Mouse (Mus musculus): ENCODE measurements around the gene Optn. TPM values are rescaled to one million over a fixed set of nuclear protein-coding genes. Genes with fewer than 3 reads are reported as not detected.
"Not testable (repeated sequence)": the region's sequence is repeated elsewhere in the genome, so short reads cannot be mapped to it uniquely, and the experiment has no call there.

Optn gene
- polyA plus RNA-seq, 1 experiment from 2014 or later, result 17.0 TPM

GRCm38 (mm10) chr2:5097786-5098445 lies 34.1 kb upstream of the Optn start:
- Histone ChIP-seq H3K9ac (ENCODE audit: low read length) (peak overlapping the region; percentile 28), H3K4me1 (replicated peaks; ENCODE audit: control insufficient read depth, insufficient read depth) (no peaks in the 10 kb centered on the region), H3K9me3 (ENCODE audit: control insufficient read depth, low read length) (no peaks in the 10 kb centered on the region), H3K36me3 (ENCODE audit: control insufficient read depth, insufficient read depth, low read length) (no peaks in the 10 kb centered on the region), H3K4me2 (replicated peaks; ENCODE audit: low read depth) (peak overlapping the region; percentile 21), H3K27ac (replicated peaks) (no peak overlapping the region), H3K4me3 (ENCODE audit: low read depth, low read length) (no peak overlapping the region), H3K27me3 (ENCODE audit: control insufficient read depth, insufficient read depth, low read length) (no peaks in the 10 kb centered on the region)
- TF ChIP-seq CTCF (IDR thresholded peaks at IDR 0.05; ENCODE audit: low read depth), result no peak
- no peak for TF ChIP-seq EP300 (optimal IDR thresholded peaks at IDR 0.05)
- WGBS, result 28% methylated on average over 20 of the region's 20 CpGs
- DNase-seq (ENCODE audit: low spot score) (no peak), ATAC-seq (ENCODE audit: low FRiP score, low TSS enrichment) (no peak)

GRCm38 (mm10) chr2:5095316-5095715 lies 31.5 kb upstream of the Optn start:
- 10% methylated on average over 1 of the region's 1 CpGs for WGBS
- Histone ChIP-seq H3K27me3 (ENCODE audit: control insufficient read depth, insufficient read depth, low read length) (no peaks in the 10 kb centered on the region), H3K9ac (ENCODE audit: low read length) (no peak overlapping the region), H3K4me2 (replicated peaks; ENCODE audit: low read depth) (no peak overlapping the region), H3K36me3 (ENCODE audit: control insufficient read depth, insufficient read depth, low read length) (no peaks in the 10 kb centered on the region), H3K27ac (replicated peaks) (no peak overlapping the region), H3K4me1 (replicated peaks; ENCODE audit: control insufficient read depth, insufficient read depth) (no peaks in the 10 kb centered on the region), H3K9me3 (ENCODE audit: control insufficient read depth, low read length) (no peaks in the 10 kb centered on the region), H3K4me3 (ENCODE audit: low read depth, low read length) (no peak overlapping the region)
- DNase-seq (ENCODE audit: low spot score) (no peak), ATAC-seq (ENCODE audit: low FRiP score, low TSS enrichment) (no peak)
- TF ChIP-seq CTCF (IDR thresholded peaks at IDR 0.05; ENCODE audit: low read depth) (no peak), EP300 (optimal IDR thresholded peaks at IDR 0.05) (no peak)

GRCm38 (mm10) chr2:5094876-5095275 lies 31.0 kb upstream of the Optn start:
- 81% methylated on average over 5 of the region's 5 CpGs for WGBS
- no peaks in the 10 kb centered on the region for H3K4me1 ChIP-seq (replicated peaks; ENCODE audit: control insufficient read depth, insufficient read depth)
- no peaks in the 10 kb centered on the region for H3K27me3 ChIP-seq (ENCODE audit: control insufficient read depth, insufficient read depth, low read length)
- no peak overlapping the region for H3K27ac ChIP-seq (replicated peaks)
- no peak overlapping the region for H3K4me3 ChIP-seq (ENCODE audit: low read depth, low read length)
- H3K36me3 ChIP-seq (ENCODE audit: control insufficient read depth, insufficient read depth, low read length), result no peaks in the 10 kb centered on the region
- H3K9me3 ChIP-seq (ENCODE audit: control insufficient read depth, low read length), result no peaks in the 10 kb centered on the region
- ATAC-seq (ENCODE audit: low FRiP score, low TSS enrichment) (no peak), DNase-seq (ENCODE audit: low spot score) (no peak)
- H3K4me2 ChIP-seq (replicated peaks; ENCODE audit: low read depth), result no peak overlapping the region
- TF ChIP-seq EP300 (optimal IDR thresholded peaks at IDR 0.05) (no peak), CTCF (IDR thresholded peaks at IDR 0.05; ENCODE audit: low read depth) (no peak)
- no peak overlapping the region for H3K9ac ChIP-seq (ENCODE audit: low read length)

GRCm38 (mm10) chr2:5090385-5090784 lies 26.5 kb upstream of the Optn start:
- not testable (repeated sequence) for H3K4me2 ChIP-seq (replicated peaks; ENCODE audit: low read depth); DNase-seq (ENCODE audit: low spot score); H3K9me3 ChIP-seq (ENCODE audit: control insufficient read depth, low read length); H3K27me3 ChIP-seq (ENCODE audit: control insufficient read depth, insufficient read depth, low read length); H3K4me1 ChIP-seq (replicated peaks; ENCODE audit: control insufficient read depth, insufficient read depth); ATAC-seq (ENCODE audit: low FRiP score, low TSS enrichment); H3K9ac ChIP-seq (ENCODE audit: low read length); H3K4me3 ChIP-seq (ENCODE audit: low read depth, low read length); H3K36me3 ChIP-seq (ENCODE audit: control insufficient read depth, insufficient read depth, low read length); H3K27ac ChIP-seq (replicated peaks)
- TF ChIP-seq CTCF (IDR thresholded peaks at IDR 0.05; ENCODE audit: low read depth), result peak; percentile 75
- 100% methylated on average over 3 of the region's 4 CpGs for WGBS

- no peaks in the 10 kb centered on the region for H3K36me3 ChIP-seq (ENCODE audit: control insufficient read depth, insufficient read depth, low read length)
- H3K4me3 ChIP-seq (ENCODE audit: low read depth, low read length), result no peak overlapping the region
- H3K4me1 ChIP-seq (replicated peaks; ENCODE audit: control insufficient read depth, insufficient read depth), result no peaks in the 10 kb centered on the region
- H3K27me3 ChIP-seq (ENCODE audit: control insufficient read depth, insufficient read depth, low read length), result no peaks in the 10 kb centered on the region
- H3K4me2 ChIP-seq (replicated peaks; ENCODE audit: low read depth), result no peak overlapping the region
- DNase-seq (ENCODE audit: low spot score) (no peak), ATAC-seq (ENCODE audit: low FRiP score, low TSS enrichment) (no peak)
- H3K9ac ChIP-seq (ENCODE audit: low read length), result no peak overlapping the region
- WGBS, result 88% methylated on average over 3 of the region's 3 CpGs
- H3K9me3 ChIP-seq (ENCODE audit: control insufficient read depth, low read length), result no peaks in the 10 kb centered on the region
- TF ChIP-seq EP300 (optimal IDR thresholded peaks at IDR 0.05) (no peak), CTCF (IDR thresholded peaks at IDR 0.05; ENCODE audit: low read depth) (no peak)
- H3K27ac ChIP-seq (replicated peaks), result no peak overlapping the region
Measured at GRCm38 (mm10) chr2:5087667-5088066, 23.8 kb upstream of the Optn start.

- TF ChIP-seq CTCF (IDR thresholded peaks at IDR 0.05; ENCODE audit: low read depth) (no peak), EP300 (optimal IDR thresholded peaks at IDR 0.05) (no peak)
- no peak for DNase-seq (ENCODE audit: low spot score)
- WGBS, result 88% methylated on average over 7 of the region's 7 CpGs
Measured at GRCm38 (mm10) chr2:5083739-5084138, 19.9 kb upstream of the Optn start.

More at GRCm38 (mm10) chr2:5083739-5084138, 19.9 kb upstream of the Optn start:
- Histone ChIP-seq H3K4me3 (ENCODE audit: low read depth, low read length) (no peak overlapping the region), H3K36me3 (ENCODE audit: control insufficient read depth, insufficient read depth, low read length) (no peaks in the 10 kb centered on the region), H3K27me3 (ENCODE audit: control insufficient read depth, insufficient read depth, low read length) (no peaks in the 10 kb centered on the region), H3K4me1 (replicated peaks; ENCODE audit: control insufficient read depth, insufficient read depth) (no peaks in the 10 kb centered on the region), H3K27ac (replicated peaks) (no peak overlapping the region), H3K4me2 (replicated peaks; ENCODE audit: low read depth) (no peak overlapping the region), H3K9ac (ENCODE audit: low read length) (no peak overlapping the region), H3K9me3 (ENCODE audit: control insufficient read depth, low read length) (no peaks in the 10 kb centered on the region)
- no peak for ATAC-seq (ENCODE audit: low FRiP score, low TSS enrichment)
